Mouse (Mus musculus) common myeloid progenitor, adult 5-6 weeks (primary cell): ENCODE measurements at regions not wholly inside any gene's neighbourhood (a gene's known extent, or its start where the extent isn't known, plus 50 kb on each side); places are given as distances from the start of the nearest gene placed in this dataset.

Experiments
- ATAC-seq: replicated peaks from 2 replicates; pipeline ENCODE4 v1.8.0; 2016; ENCODE audit warnings: low read depth, mild to moderate bottlenecking, moderate TSS enrichment, inconsistent platforms; ENCODE audit not compliant: poor library complexity, severe bottlenecking

GRCm38 (mm10) chr1:179906115-179906514 is 54.2 kb upstream of the Cdc42bpa start:
- peak; percentile 54 for ATAC-seq

- ATAC-seq = no peak
Measured at GRCm38 (mm10) chr1:179892711-179893110, 67.6 kb upstream of the Cdc42bpa start.

GRCm38 (mm10) chr1:179887921-179888320 is 72.4 kb upstream of the Cdc42bpa start:
- ATAC-seq = no peak

GRCm38 (mm10) chr1:179881222-179881621 is 77.7 kb upstream of the Ahctf1 start:
- ATAC-seq = no peak

- peak; percentile 54 for ATAC-seq
Measured at GRCm38 (mm10) chr1:179877893-179878292, 74.4 kb upstream of the Ahctf1 start.

- ATAC-seq = no peak
Measured at GRCm38 (mm10) chr1:179873772-179874555, 70.5 kb upstream of the Ahctf1 start.

- ATAC-seq = no peak
Measured at GRCm38 (mm10) chr1:179871961-179872360, 68.5 kb upstream of the Ahctf1 start.

- ATAC-seq = no peak
Measured at GRCm38 (mm10) chr1:179868656-179869055, 65.2 kb upstream of the Ahctf1 start.

GRCm38 (mm10) chr1:179867493-179867892 is 64.0 kb upstream of the Ahctf1 start:
- peak; percentile 68 for ATAC-seq

- no peak for ATAC-seq
Measured at GRCm38 (mm10) chr1:179866056-179866772, 62.7 kb upstream of the Ahctf1 start.

GRCm38 (mm10) chr1:179865561-179865960 is 62.1 kb upstream of the Ahctf1 start:
- ATAC-seq = no peak

GRCm38 (mm10) chr1:179864537-179865226 is 61.2 kb upstream of the Ahctf1 start:
- ATAC-seq = no peak

GRCm38 (mm10) chr1:179863420-179863819 is 59.9 kb upstream of the Ahctf1 start:
- no peak for ATAC-seq

GRCm38 (mm10) chr1:179862941-179863340 is 59.5 kb upstream of the Ahctf1 start:
- ATAC-seq = no peak

- ATAC-seq = no peak
Measured at GRCm38 (mm10) chr1:179861776-179862175, 58.3 kb upstream of the Ahctf1 start.

- ATAC-seq = no peak
Measured at GRCm38 (mm10) chr1:179859552-179859902, 56.0 kb upstream of the Ahctf1 start.

- ATAC-seq = peak; percentile 63
Measured at GRCm38 (mm10) chr1:179858780-179859551, 55.5 kb upstream of the Ahctf1 start.

- ATAC-seq = peak; percentile 89
Measured at GRCm38 (mm10) chr1:179854288-179854965, 50.9 kb upstream of the Ahctf1 start.
